Mouse (Mus musculus) central nervous system, embryonic 14 days (tissue): ENCODE results near the gene Tet3. TPM values are rescaled to one million over a fixed set of nuclear protein-coding genes. Genes with fewer than 3 reads are reported as not detected.

Experiments
- polyA plus RNA-seq: library from polyadenylated mRNA; depleted of rRNA; stranded (reverse); fragments of >200 nt; gene quantifications from 2 replicates; pipeline ENCODE4 v1.2.3, GENCODE M21; 2012; rRNA removed

Tet3 gene
- 25.2 and 26.2 TPM in 2 replicates for polyA plus RNA-seq

DNA sequence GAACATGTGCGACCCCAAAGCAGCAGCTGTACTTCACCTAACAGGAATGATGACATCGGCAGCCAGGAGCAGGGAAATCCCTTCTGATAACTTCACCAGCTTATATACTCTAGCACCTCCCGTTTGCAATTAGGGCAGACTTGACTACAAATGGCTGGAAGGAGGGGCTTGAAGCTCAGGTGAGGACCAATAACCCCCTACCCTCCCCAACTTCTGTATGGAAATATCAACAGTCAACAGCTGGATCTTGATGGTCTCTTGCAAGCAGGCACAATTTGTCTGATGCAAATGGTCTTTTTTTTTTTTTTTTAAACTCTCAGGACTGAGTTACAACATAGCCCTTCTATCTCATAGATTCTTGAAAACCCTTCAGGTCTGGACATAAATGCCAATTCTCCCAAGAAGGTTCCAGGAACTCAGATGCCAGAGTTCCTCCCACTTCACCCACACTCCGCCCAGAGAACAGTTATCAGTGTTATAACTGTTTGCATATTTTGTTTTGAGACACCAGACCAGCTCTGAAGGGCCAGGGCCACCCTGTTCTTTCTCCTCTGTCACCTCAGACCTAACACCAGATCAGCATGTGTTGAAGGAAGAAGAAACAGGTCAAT, at the start of gene Tet3:
Tet3 (minus strand) TSS at position 51 of the 611 bp plus-strand sequence.

DNA sequence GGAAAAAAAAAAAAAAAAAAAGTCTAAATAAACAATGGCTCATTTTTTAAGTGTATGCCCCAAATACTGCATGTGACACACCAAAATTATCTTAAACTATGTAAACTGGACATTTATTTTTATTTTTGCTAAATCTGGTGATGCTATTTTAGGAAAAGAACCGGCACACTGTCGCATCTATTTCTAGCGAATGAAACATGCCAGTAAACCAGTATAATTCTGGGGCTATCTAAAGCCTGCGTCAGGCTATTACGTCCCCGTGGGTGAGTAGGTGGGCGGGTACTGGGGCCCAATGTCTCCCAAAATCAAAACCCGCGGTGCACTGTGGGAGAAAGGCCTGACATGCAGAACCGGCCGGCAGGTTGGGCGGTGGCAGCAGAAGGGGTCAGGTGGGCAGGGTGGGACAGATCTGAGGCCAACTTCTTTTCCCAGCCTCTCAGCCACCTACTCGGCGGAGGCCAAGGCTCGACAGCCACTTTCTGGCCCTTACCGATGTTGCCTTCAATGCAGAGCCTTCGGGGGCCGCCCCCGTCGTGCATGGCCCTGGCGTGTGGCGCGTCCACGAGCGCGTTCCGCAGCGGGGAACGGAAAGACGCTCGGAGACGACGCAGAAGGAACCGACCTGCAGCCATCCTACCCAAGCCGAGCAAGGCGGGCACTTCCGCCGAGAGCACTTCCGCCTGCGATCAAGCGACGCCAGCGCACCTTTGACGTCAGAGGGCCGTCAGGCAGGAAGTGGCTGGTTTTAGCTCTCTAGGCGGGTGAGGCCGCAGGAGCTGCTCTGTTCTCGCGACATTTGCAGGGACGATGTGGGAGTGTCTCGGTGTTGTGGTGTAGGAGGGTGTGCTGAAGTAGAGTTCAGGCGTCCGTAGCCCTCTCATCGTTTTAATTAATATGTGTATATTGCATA, 47.6 kb upstream of the Tet3 start, which contains the start of gene Dguok:
Dguok (minus strand) TSS at position 712 of the 910 bp plus-strand sequence.

DNA sequence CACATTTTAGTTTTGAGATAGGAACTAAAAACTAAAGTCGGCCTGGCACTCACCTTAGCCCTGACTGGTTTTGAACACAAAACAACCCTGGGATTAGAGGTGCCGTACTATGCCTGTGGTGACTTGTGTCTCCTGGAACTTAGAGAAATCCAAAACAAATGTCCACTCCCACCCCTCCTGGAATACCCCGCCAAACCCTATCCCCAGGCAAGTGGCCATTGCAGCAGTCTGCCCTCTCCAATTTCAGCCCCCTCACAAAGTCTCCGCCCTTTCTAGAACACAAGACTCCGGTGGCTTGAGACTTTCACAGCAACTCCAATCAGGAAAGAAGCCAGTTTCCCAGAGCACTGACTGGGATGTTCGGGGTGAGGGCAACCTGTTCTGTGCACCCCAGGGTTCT, 110.0 kb downstream of the Tet3 start, which contains the start of gene Bola3:
Bola3 (plus strand) TSS at position 275 of the 400 bp plus-strand sequence.

DNA sequence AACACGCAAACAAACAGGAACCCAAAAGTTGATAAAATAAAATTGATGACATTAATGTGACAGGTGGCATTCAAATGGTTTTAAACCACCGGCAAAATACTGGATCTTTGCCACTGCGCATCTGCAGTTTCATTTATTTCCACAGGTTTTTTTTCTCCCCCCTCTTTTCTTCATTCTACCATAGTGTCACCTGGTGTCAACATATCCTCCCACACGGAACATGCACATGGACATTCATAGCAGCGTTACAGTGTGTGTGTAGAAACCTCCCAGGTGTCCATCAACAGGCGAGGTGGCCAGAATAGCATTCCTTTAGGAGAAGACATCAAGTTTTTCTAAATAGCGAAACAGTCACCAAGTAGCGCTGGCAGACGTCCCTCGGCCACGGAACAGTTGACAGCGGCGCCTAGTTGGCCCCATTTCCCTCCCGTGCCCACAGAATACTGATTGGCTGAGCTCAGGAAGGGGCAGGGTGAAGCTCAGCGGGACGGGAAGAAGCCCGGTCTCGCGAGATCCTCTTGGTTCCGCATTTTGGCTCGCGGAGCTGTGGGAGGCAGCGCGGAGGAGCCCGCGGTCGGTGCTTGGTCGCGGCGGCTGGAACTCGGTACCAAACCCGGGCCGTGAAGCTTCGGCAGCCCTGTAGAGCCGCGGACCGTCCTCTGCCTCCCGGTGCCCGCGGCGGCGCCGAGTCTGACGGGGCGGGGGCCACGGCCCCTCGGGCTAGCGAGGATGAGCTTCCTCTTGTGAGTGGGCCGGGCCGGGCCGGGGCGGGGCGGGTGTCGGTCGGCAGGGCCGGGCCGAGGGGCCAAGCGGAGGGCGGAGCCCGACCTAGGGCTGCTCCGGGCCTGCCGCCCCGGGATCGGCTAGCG, 133.1 kb downstream of the Tet3 start, which contains the start of the genes Mthfd2 and Mob1a:
Mthfd2 (minus strand) TSS at position 384 of the 869 bp plus-strand sequence.
Mob1a (plus strand) TSS at position 492 of the 869 bp plus-strand sequence.

Other genes starting within 250 kb of the Tet3 start
- gene Slc4a5, start 239.3 kb downstream of the Tet3 start, polyA plus RNA-seq = 3.4 and 4.1 TPM in 2 replicates
- 18.8 and 20.9 TPM in 2 replicates for gene Mthfd2, start 133.2 kb downstream of the Tet3 start, polyA plus RNA-seq
- gene Mob1a, start 133.1 kb downstream of the Tet3 start, polyA plus RNA-seq = 28.4 and 29.6 TPM in 2 replicates
- 35.8 and 40.1 TPM in 2 replicates for gene Bola3, start 109.9 kb downstream of the Tet3 start, polyA plus RNA-seq
- 80.3 and 85.4 TPM in 2 replicates for gene Dguok, start 47.9 kb upstream of the Tet3 start, polyA plus RNA-seq
- gene Actg2, start 77.2 kb upstream of the Tet3 start, polyA plus RNA-seq = 2.4 and 3.4 TPM in 2 replicates
- 34.2 and 34.6 TPM in 2 replicates for gene Stambp, start 113.6 kb upstream of the Tet3 start, polyA plus RNA-seq
- gene Clec4f, start 197.1 kb upstream of the Tet3 start, polyA plus RNA-seq = not detected in 2 replicates
- not detected in 2 replicates for gene Cd207, start 218.8 kb upstream of the Tet3 start, polyA plus RNA-seq